Mouse (Mus musculus): Measurements from ENCODE around the gene Aqp12. TPM values are rescaled to one million over a fixed set of nuclear protein-coding genes. Genes with fewer than 3 reads are reported as not detected.

Gene Aqp12
- polyA plus RNA-seq, 1 experiment from 2014 or later = not detected

Other genes starting within 250 kb of the Aqp12 start
- 139 and 154 TPM in 2 replicates for gene Gpc1, start 174.7 kb upstream of the Aqp12 start, polyA plus RNA-seq (2014; fragmentation: Nextera tagmentation; extraction: Ambion mirVana)
- gene Ankmy1, start 103.4 kb upstream of the Aqp12 start, polyA plus RNA-seq (2014; fragmentation: Nextera tagmentation; extraction: Ambion mirVana) = 1.5 and 1.8 TPM in 2 replicates
- gene Dusp28, start 99.4 kb upstream of the Aqp12 start, polyA plus RNA-seq (2014; fragmentation: Nextera tagmentation; extraction: Ambion mirVana) = 16.0 and 19.0 TPM in 2 replicates
- gene Rnpepl1, start 95.6 kb upstream of the Aqp12 start, polyA plus RNA-seq (2014; fragmentation: Nextera tagmentation; extraction: Ambion mirVana) = 27.4 and 31.8 TPM in 2 replicates
- 41.0 and 43.0 TPM in 2 replicates for gene Capn10, start 72.0 kb upstream of the Aqp12 start, polyA plus RNA-seq (2014; fragmentation: Nextera tagmentation; extraction: Ambion mirVana)
- gene Gpr35, start 55.5 kb upstream of the Aqp12 start, polyA plus RNA-seq (2014; fragmentation: Nextera tagmentation; extraction: Ambion mirVana) = 0.16 and 0.40 TPM in 2 replicates
- 79.7 and 86.0 TPM in 2 replicates for gene Kif1a, start 95.6 kb downstream of the Aqp12 start, polyA plus RNA-seq (2014; fragmentation: Nextera tagmentation; extraction: Ambion mirVana)
- not detected in 2 replicates for gene Agxt, start 128.9 kb downstream of the Aqp12 start, polyA plus RNA-seq (2014; fragmentation: Nextera tagmentation; extraction: Ambion mirVana)
- 0.29 and 0.64 TPM in 2 replicates for gene 2310007B03Rik, start 154.6 kb downstream of the Aqp12 start, polyA plus RNA-seq (2014; fragmentation: Nextera tagmentation; extraction: Ambion mirVana)
- gene Crocc2, start 162.4 kb downstream of the Aqp12 start, polyA plus RNA-seq (2014; fragmentation: Nextera tagmentation; extraction: Ambion mirVana) = 0.04 and 0.07 TPM in 2 replicates
- gene Sned1, start 229.5 kb downstream of the Aqp12 start, polyA plus RNA-seq (2014; fragmentation: Nextera tagmentation; extraction: Ambion mirVana) = 2.2 and 3.2 TPM in 2 replicates

Data from forebrain, embryonic 11.5 days (tissue).